ENCODE assay signal across 7 mouse cellular contexts in genomic region chr8:123752773-123753468, GRCm38 (mm10). TPM values are rescaled to one million over a fixed set of nuclear protein-coding genes. Genes with fewer than 3 reads are reported as not detected.
DNase-seq lines count a peak whose midpoint lies in the region; ATAC-seq and TF ChIP-seq lines count a peak whose summit lies in the region.

No protein-coding gene starts in this region.

- DNase-seq in lung, embryonic 14.5 days = peak; percentile 85
- DNase-seq in lung, adult 2 months = no peak
- peak; percentile 94 for DNase-seq in retina, postnatal 1 day
- DNase-seq in adrenal gland, adult 18-20 months (ENCODE audit: low spot score in 2 of 2) = no peak

- H3K9me3 ChIP-seq in lung, embryonic 14.5 days (ENCODE audit: low read depth, low read length) = no peaks in the 10 kb centered on the region
- no peaks in the 10 kb centered on the region for H3K9me3 ChIP-seq in embryonic facial prominence, embryonic 12.5 days
- no peaks in the 10 kb centered on the region for H3K9me3 ChIP-seq in hindbrain, embryonic 16.5 days (ENCODE audit: control insufficient read depth, low read length)

- TF ChIP-seq CTCF in lung, embryonic 14.5 days (IDR thresholded peaks at IDR 0.05; ENCODE audit: low read depth) = no peak
- TF ChIP-seq CTCF in lung, adult 2 months (IDR thresholded peaks at IDR 0.05; ENCODE audit: insufficient read depth, low read length) = no peak

- peak; percentile 44; the same call in 1 of the 2 replicates for ATAC-seq in lung, embryonic 14.5 days (ENCODE audit: insufficient read depth)
- 0 out of 2 replicates have a peak, but pooled peaks have one; percentile 35 for ATAC-seq in embryonic facial prominence, embryonic 12.5 days (ENCODE audit: insufficient number of reproducible peaks, insufficient read depth, low FRiP score, low TSS enrichment)
- peak; percentile 79 for ATAC-seq in hindbrain, embryonic 16.5 days
- no peak for ATAC-seq in megakaryocyte progenitor cell, adult 5-6 weeks (replicated peaks; ENCODE audit: poor library complexity)

- peak overlapping the region; percentile 52 for H3K27ac ChIP-seq in lung, embryonic 14.5 days (ENCODE audit: low read depth)
- H3K27ac ChIP-seq in embryonic facial prominence, embryonic 12.5 days = peak overlapping the region; percentile 59; the same call in 1 of the 2 replicates
- no peak overlapping the region for H3K27ac ChIP-seq in hindbrain, embryonic 16.5 days (ENCODE audit: low read depth, low read length)

- no peak for TF ChIP-seq POLR2A in lung, adult 2 months (IDR thresholded peaks at IDR 0.05; ENCODE audit: borderline replicate concordance, extremely low read depth, low read depth, low read length)

- H3K27me3 ChIP-seq in lung, embryonic 14.5 days (ENCODE audit: insufficient read depth, low read length) = no peaks in the 10 kb centered on the region
- no peaks in the 10 kb centered on the region for H3K27me3 ChIP-seq in embryonic facial prominence, embryonic 12.5 days
- no peaks in the 10 kb centered on the region for H3K27me3 ChIP-seq in hindbrain, embryonic 16.5 days (replicated peaks; ENCODE audit: control insufficient read depth, insufficient read depth, low read length)

- no peak overlapping the region for H3K9ac ChIP-seq in lung, embryonic 14.5 days
- no peak overlapping the region for H3K9ac ChIP-seq in embryonic facial prominence, embryonic 12.5 days
- no peak overlapping the region for H3K9ac ChIP-seq in hindbrain, embryonic 16.5 days (ENCODE audit: low read depth, low read length)

- H3K36me3 ChIP-seq in lung, embryonic 14.5 days (ENCODE audit: insufficient read depth) = no peaks in the 10 kb centered on the region
- no peaks in the 10 kb centered on the region for H3K36me3 ChIP-seq in embryonic facial prominence, embryonic 12.5 days
- no peaks in the 10 kb centered on the region for H3K36me3 ChIP-seq in hindbrain, embryonic 16.5 days (ENCODE audit: control insufficient read depth, insufficient read depth, low read length)

- H3K4me3 ChIP-seq in lung, embryonic 14.5 days (ENCODE audit: low read depth, low read length) = no peak overlapping the region
- H3K4me3 ChIP-seq in lung, adult 2 months (replicated peaks; ENCODE audit: extremely low read depth, low read depth, low read length) = no peak overlapping the region
- no peak overlapping the region for H3K4me3 ChIP-seq in embryonic facial prominence, embryonic 12.5 days
- no peak overlapping the region for H3K4me3 ChIP-seq in hindbrain, embryonic 16.5 days (ENCODE audit: low read length)

- 49% methylated on average over 13 of the region's 13 CpGs for WGBS in lung, embryonic 14.5 days
- WGBS in lung, adult 2 months = 70% methylated on average over 13 of the region's 13 CpGs
- 44% methylated on average over 13 of the region's 13 CpGs for WGBS in embryonic facial prominence, embryonic 12.5 days
- 44% methylated on average over 13 of the region's 13 CpGs for WGBS in hindbrain, embryonic 16.5 days

- no peak overlapping the region for H3K4me2 ChIP-seq in lung, embryonic 14.5 days
- 0 out of 2 replicates have a peak overlapping the region, but pooled peaks have one; percentile 16 for H3K4me2 ChIP-seq in embryonic facial prominence, embryonic 12.5 days (replicated peaks)
- H3K4me2 ChIP-seq in hindbrain, embryonic 16.5 days (ENCODE audit: low read length) = no peak overlapping the region; the same call in 1 of the 2 replicates

- peaks cover 12% of the 10 kb centered on the region; the same call in 1 of the 2 replicates for H3K4me1 ChIP-seq in lung, embryonic 14.5 days (ENCODE audit: insufficient read depth)
- H3K4me1 ChIP-seq in lung, adult 2 months (ENCODE audit: control insufficient read depth, insufficient read depth, low read length) = peaks cover 2% of the 10 kb centered on the region; the same call in 1 of the 2 replicates
- peaks cover 22% of the 10 kb centered on the region for H3K4me1 ChIP-seq in embryonic facial prominence, embryonic 12.5 days
- peaks cover 18% of the 10 kb centered on the region for H3K4me1 ChIP-seq in hindbrain, embryonic 16.5 days (ENCODE audit: control insufficient read depth, insufficient read depth, low read depth, low read length)

RNA-seq across cellular contexts. Expression of gene Rab4a, which starts 52.9 kb away (rescaled TPM):
- 30.1 and 32.1 TPM in 2 replicates for polyA plus RNA-seq in lung, embryonic 14.5 days (2014; fragmentation: Nextera tagmentation; extraction: Ambion mirVana)
- polyA plus RNA-seq in lung, adult 2 months (2012; rRNA removed) = 7.3 and 7.9 TPM in 2 replicates
- 50.3 and 55.9 TPM in 2 replicates for polyA plus RNA-seq in embryonic facial prominence, embryonic 12.5 days (2016; fragmentation: Nextera tagmentation; extraction: Ambion mirVana)
- 86.1 and 87.4 TPM in 2 replicates for polyA plus RNA-seq in hindbrain, embryonic 16.5 days (2015; fragmentation: Nextera tagmentation; extraction: Ambion mirVana)
- total RNA-seq in megakaryocyte progenitor cell, adult 5-6 weeks (2015) = 5.3 and 12.5 TPM in 2 replicates
- 5.2 and 5.9 TPM in 2 replicates for total RNA-seq in megakaryocyte progenitor cell, adult 5-6 weeks (2017)
- 10 to 100 TPM; 25.5 to 25.9 TPM for total RNA-seq in adrenal gland, adult 18-20 months (2021)

Comparison
In these comparisons a context has a peak if more than half of its experiments do, and no peak if none do; other contexts are left out.
1. DNase-seq: peak in lung, embryonic 14.5 days (single experiment) and retina, postnatal 1 day (single experiment); none in lung, adult 2 months (single experiment) and adrenal gland, adult 18-20 months (0 of 2).